Mouse (Mus musculus): ENCODE measurements around the gene Hoxa2. TPM values are rescaled to one million over a fixed set of nuclear protein-coding genes. Genes with fewer than 3 reads are reported as not detected.

Gene Hoxa2
- total and polyA plus RNA-seq, 3 experiments: 0.26 TPM; not detected in 2

DNA sequence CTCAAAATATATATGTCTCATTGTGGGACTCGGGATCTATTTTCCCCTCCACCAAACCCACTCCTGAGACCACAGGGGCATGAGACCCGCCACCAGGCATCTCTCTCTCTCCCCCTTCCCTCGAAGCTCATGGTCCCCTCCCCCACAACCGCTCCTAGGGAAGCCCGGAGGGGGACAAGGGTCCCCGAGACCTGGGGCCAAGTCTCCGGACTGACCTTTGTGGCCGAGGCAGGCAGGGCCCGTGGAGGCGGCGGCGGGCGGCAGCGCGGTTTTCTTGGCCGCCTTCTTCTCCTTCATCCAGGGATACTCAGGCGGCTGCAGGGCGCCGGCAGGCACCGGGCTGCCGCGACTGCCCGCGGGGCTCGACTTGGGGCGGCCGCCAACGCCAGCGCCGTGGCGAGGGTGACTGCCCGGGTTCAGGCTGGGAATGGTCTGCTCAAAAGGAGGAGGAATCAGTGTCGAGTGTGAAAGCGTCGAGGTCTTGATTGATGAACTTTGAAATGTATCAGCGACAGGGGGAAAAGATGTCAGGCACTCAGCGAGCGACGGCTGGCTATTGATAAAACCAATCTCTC lies 493 bp downstream of the Hoxa2 start:
- H3K27me3 ChIP-seq (replicated peaks): no peaks in the 10 kb centered on the region
- peaks cover 0 to 10% of the 10 kb centered on the region in 2 experiments; a peak in 2 of 4 replicates for H3K4me1 ChIP-seq (ENCODE audit: control insufficient read depth in 1 of 2, insufficient read depth in 2 of 2)
- in situ Hi-C loops (cut with MboI; ENCODE audit: low pct_ligation_motif_present, low pct_unique_long_range_greater_than_20kb, low sequenced_read_pairs): no loop called here
- TF ChIP-seq JUND (conservative IDR thresholded peaks at IDR 0.05; ENCODE audit: low read depth, low read length) (no peak), ELF1 (IDR thresholded peaks at IDR 0.05; ENCODE audit: low read depth, low read length) (no peak), UBTF (IDR thresholded peaks at IDR 0.05; ENCODE audit: low read depth, low read length) (no peak), BHLHE40 (IDR thresholded peaks at IDR 0.05; ENCODE audit: low read depth, low read length) (no peak), GABPA (IDR thresholded peaks at IDR 0.05; ENCODE audit: insufficient replicate concordance, low read depth, low read length) (no peak), ZC3H11A (IDR thresholded peaks at IDR 0.05; ENCODE audit: low read depth, low read length) (no peak), TCF12 (IDR thresholded peaks at IDR 0.05; ENCODE audit: low read depth, low read length) (no peak), EP300 (IDR thresholded peaks at IDR 0.05; ENCODE audit: low read length) (no peak), PAX5 (IDR thresholded peaks at IDR 0.05; ENCODE audit: low read length) (no peak), SMC3 (IDR thresholded peaks at IDR 0.05; ENCODE audit: low read depth, low read length) (no peak), MAZ (IDR thresholded peaks at IDR 0.05; ENCODE audit: low read depth, low read length) (no peak), RCOR1 (conservative IDR thresholded peaks at IDR 0.05; ENCODE audit: low read depth, low read length) (no peak), ZNF384 (IDR thresholded peaks at IDR 0.05; ENCODE audit: low read depth, low read length) (no peak)
- H3K9ac ChIP-seq (ENCODE audit: insufficient read depth, low read depth): no peak overlapping the region
- no peak overlapping the region for H3K4me2 ChIP-seq (ENCODE audit: insufficient read depth, low read depth, poor library complexity, severe bottlenecking)
- dilution Hi-C loops (cut with MboI; ENCODE audit: extremely low pct_ligation_motif_present, extremely low pct_unique_long_range_greater_than_20kb, low sequenced_read_pairs): no loop called here
- H3K36me3 ChIP-seq (replicated peaks in 1 of 2; ENCODE audit: control insufficient read depth in 1 of 2, insufficient read depth in 1 of 2, low read length in 1 of 2): peaks cover 6 to 46% of the 10 kb centered on the region in 2 experiments
- H3K79me2 ChIP-seq (replicated peaks; ENCODE audit: control insufficient read depth, extremely low read depth, insufficient read depth, poor library complexity, severe bottlenecking): peaks cover 4% of the 10 kb centered on the region; the same call in 1 of the 2 replicates
- no peak overlapping the region for H3K27ac ChIP-seq (ENCODE audit: insufficient read depth, low read depth)
- no peak for DNase-seq (ENCODE audit: extremely low read depth)
- H3K9me3 ChIP-seq (replicated peaks; ENCODE audit: low read length): no peaks in the 10 kb centered on the region
- H3K4me3 ChIP-seq (replicated peaks in 1 of 3; ENCODE audit: low read depth in 2 of 3, low read length in 2 of 3, poor library complexity in 1 of 3): no peak overlapping the region

DNA sequence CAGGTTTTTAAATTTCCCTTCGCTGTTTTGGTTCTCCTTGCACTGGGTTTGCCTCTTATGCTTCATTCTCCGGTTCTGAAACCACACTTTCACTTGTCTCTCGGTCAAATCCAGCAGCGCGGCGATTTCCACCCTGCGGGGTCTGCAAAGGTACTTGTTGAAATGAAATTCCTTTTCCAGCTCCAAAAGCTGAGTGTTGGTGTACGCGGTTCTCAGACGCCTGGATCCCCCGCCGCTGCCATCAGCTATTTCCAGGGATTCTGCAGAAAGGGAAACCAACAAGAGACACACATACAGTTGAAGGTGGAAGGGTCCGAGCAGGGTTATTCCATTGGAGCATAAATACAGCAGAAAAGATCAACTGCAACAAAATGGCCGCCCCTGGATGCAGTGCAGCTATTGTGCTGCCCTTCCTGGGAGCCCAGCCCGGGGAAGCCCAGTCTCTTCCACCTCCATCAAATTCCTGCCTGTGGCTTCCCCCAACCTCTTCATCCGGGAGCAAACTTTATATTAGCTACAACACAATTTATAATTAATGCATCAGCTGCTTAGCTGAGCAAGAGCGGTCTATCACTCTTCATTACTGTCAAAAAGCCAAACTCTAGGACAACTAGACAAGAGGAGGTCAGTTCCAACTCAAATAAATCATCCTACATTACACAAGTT lies 1.1 kb downstream of the Hoxa2 start:
- in situ Hi-C loops (cut with MboI; ENCODE audit: low pct_ligation_motif_present, low pct_unique_long_range_greater_than_20kb, low sequenced_read_pairs) (no loop called here), dilution Hi-C loops (cut with MboI; ENCODE audit: extremely low pct_ligation_motif_present, extremely low pct_unique_long_range_greater_than_20kb, low sequenced_read_pairs) (no loop called here)
- H3K9me3 ChIP-seq (replicated peaks; ENCODE audit: low read length): no peaks in the 10 kb centered on the region
- H3K36me3 ChIP-seq (replicated peaks in 1 of 2; ENCODE audit: control insufficient read depth in 1 of 2, insufficient read depth in 1 of 2, low read length in 1 of 2): peaks cover 6 to 43% of the 10 kb centered on the region in 2 experiments
- H3K4me2 ChIP-seq (ENCODE audit: insufficient read depth, low read depth, poor library complexity, severe bottlenecking): no peak overlapping the region
- H3K4me1 ChIP-seq (ENCODE audit: control insufficient read depth in 1 of 2, insufficient read depth in 2 of 2): peaks cover 0 to 10% of the 10 kb centered on the region in 2 experiments; a peak in 2 of 4 replicates
- H3K27ac ChIP-seq (ENCODE audit: insufficient read depth, low read depth): no peak overlapping the region
- peaks cover 7% of the 10 kb centered on the region; the same call in 1 of the 2 replicates for H3K79me2 ChIP-seq (replicated peaks; ENCODE audit: control insufficient read depth, extremely low read depth, insufficient read depth, poor library complexity, severe bottlenecking)
- H3K4me3 ChIP-seq (replicated peaks in 1 of 3; ENCODE audit: low read depth in 2 of 3, low read length in 2 of 3, poor library complexity in 1 of 3): no peak overlapping the region
- DNase-seq (ENCODE audit: extremely low read depth): no peak
- H3K9ac ChIP-seq (ENCODE audit: insufficient read depth, low read depth): no peak overlapping the region
- no peak for TF ChIP-seq KAT2A (IDR thresholded peaks at IDR 0.05; ENCODE audit: insufficient replicate concordance, low read length)
- TF ChIP-seq HCFC1 (IDR thresholded peaks at IDR 0.05; ENCODE audit: low read depth, low read length): no peak
- no peak for TF ChIP-seq POLR2A (IDR thresholded peaks at IDR 0.05; ENCODE audit: low read depth, low read length)
- TF ChIP-seq SIN3A (IDR thresholded peaks at IDR 0.05; ENCODE audit: low read length): no peak
- no peak for TF ChIP-seq GABPA (IDR thresholded peaks at IDR 0.05; ENCODE audit: insufficient replicate concordance, low read depth, low read length)
- no peak for TF ChIP-seq BHLHE40 (IDR thresholded peaks at IDR 0.05; ENCODE audit: low read depth, low read length)
- TF ChIP-seq CHD1 (IDR thresholded peaks at IDR 0.05; ENCODE audit: low read depth, low read length): no peak
- TF ChIP-seq ELF1 (IDR thresholded peaks at IDR 0.05; ENCODE audit: low read depth, low read length): no peak
- no peak for TF ChIP-seq NRF1 (IDR thresholded peaks at IDR 0.05; ENCODE audit: low read depth, low read length)
- TF ChIP-seq ZC3H11A (IDR thresholded peaks at IDR 0.05; ENCODE audit: low read depth, low read length): no peak
- no peak for TF ChIP-seq POLR2AphosphoS2 (IDR thresholded peaks at IDR 0.05; ENCODE audit: low read depth, low read length)
- TF ChIP-seq RAD21 (IDR thresholded peaks at IDR 0.05; ENCODE audit: low read depth, low read length): no peak
- no peak for TF ChIP-seq E2F4 (IDR thresholded peaks at IDR 0.05; ENCODE audit: insufficient replicate concordance, low read depth, low read length)
- no peak for TF ChIP-seq MXI1 (IDR thresholded peaks at IDR 0.05; ENCODE audit: low read depth, low read length)
- TF ChIP-seq MAX (IDR thresholded peaks at IDR 0.05; ENCODE audit: low read length): no peak
- H3K27me3 ChIP-seq (replicated peaks): no peaks in the 10 kb centered on the region
